Mouse (Mus musculus) forebrain, embryonic 16.5 days (tissue): ENCODE data around the gene Dip2a. TPM values are rescaled to one million over a fixed set of nuclear protein-coding genes. Genes with fewer than 3 reads are reported as not detected.

ENCODE experiments used
- ATAC-seq: fragments of 200-750 bp; cut with Nextera tagmentation; 2 replicates; pipeline ENCODE4 v1.8.0; 2017; ENCODE audit warnings: mild to moderate bottlenecking, moderate library complexity
- H3K27ac ChIP-seq: fragments of 300-500 bp; sonication (generic); 2 replicates; pipeline ENCODE4 v1.5.1; 2014; ENCODE audit warnings: low read length, control low read depth
- H3K27me3 ChIP-seq: fragments of 300-500 bp; sonication (generic); replicated peaks from 2 replicates; pipeline ENCODE4 v1.6.1; 2014; ENCODE audit warnings: low read length; ENCODE audit not compliant: control insufficient read depth, insufficient read depth
- H3K36me3 ChIP-seq: fragments of 300-500 bp; sonication (generic); 2 replicates; pipeline ENCODE4 v1.6.1; 2014; ENCODE audit not compliant: control insufficient read depth, insufficient read depth
- H3K4me1 ChIP-seq: fragments of 300-500 bp; sonication (generic); replicated peaks from 2 replicates; pipeline ENCODE4 v1.6.1; 2014; ENCODE audit warnings: low read length; ENCODE audit not compliant: control insufficient read depth, insufficient read depth
- H3K4me2 ChIP-seq: fragments of 300-500 bp; sonication (generic); 2 replicates; pipeline ENCODE4 v1.6.1; 2014; ENCODE audit warnings: mild to moderate bottlenecking, low read length, control low read depth
- H3K4me3 ChIP-seq: fragments of 300-500 bp; sonication (generic); replicated peaks from 2 replicates; pipeline ENCODE4 v1.5.1; 2014; ENCODE audit warnings: mild to moderate bottlenecking, low read length, control low read depth
- H3K9ac ChIP-seq: fragments of 300-500 bp; sonication (generic); replicated peaks from 2 replicates; pipeline ENCODE4 v1.6.1; 2014; ENCODE audit warnings: low read depth, low read length, control low read depth
- H3K9me3 ChIP-seq: fragments of 300-500 bp; sonication (generic); 2 replicates; pipeline ENCODE4 v1.6.1; 2016; ENCODE audit warnings: low read length; ENCODE audit not compliant: control insufficient read depth
- WGBS: fragments of 180-500 bp; shearing (Covaris S2); extraction: QIAGEN DNeasy Blood & Tissue Kit; methylation state at CpG from one replicate; pipeline ENCODE4 v1.1.7; 2014; 5-methylcytosine and 5-hydroxymethylcytosine counted together
- polyA plus RNA-seq: library from polyadenylated mRNA; unstranded; fragments of >200 nt; fragmentation: Nextera tagmentation; extraction: Ambion mirVana; gene quantifications from 2 replicates; pipeline ENCODE4 v1.2.1, GENCODE M21; 2015

Dip2a gene
- polyA plus RNA-seq, 1 experiment from 2014 or later = 19.6 TPM

DNA sequence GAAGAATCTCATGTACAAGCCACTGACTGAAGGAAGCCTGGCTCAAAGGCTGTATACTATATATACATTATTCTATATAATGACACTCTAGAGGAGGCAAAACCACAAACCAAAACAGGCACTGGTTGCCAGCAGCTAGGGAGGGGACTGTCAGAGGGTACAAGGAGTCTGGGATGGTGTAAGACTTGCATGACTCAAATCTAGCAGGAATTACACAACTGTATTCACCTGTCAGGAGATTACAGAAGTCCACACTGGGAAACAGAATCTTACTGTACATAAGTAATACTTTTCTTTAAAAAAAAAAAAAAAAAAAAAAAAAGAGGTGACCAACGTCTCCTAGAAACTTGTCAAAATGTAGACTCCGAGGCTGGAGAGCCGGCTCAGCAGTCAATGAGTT, 16.5 kb downstream of the Dip2a start:
- no peaks in the 10 kb centered on the region for H3K9me3 ChIP-seq
- H3K9ac ChIP-seq = no peak overlapping the region
- H3K27me3 ChIP-seq = no peaks in the 10 kb centered on the region
- no peak overlapping the region for H3K4me2 ChIP-seq
- H3K4me3 ChIP-seq = no peak overlapping the region
- 98% methylated on average over 3 of the region's 3 CpGs for WGBS
- 0 out of 2 replicates have a peak, but pooled peaks cover 3% of the 10 kb centered on the region for H3K36me3 ChIP-seq
- H3K27ac ChIP-seq = no peak overlapping the region
- ATAC-seq = no peak
- H3K4me1 ChIP-seq = no peaks in the 10 kb centered on the region

DNA sequence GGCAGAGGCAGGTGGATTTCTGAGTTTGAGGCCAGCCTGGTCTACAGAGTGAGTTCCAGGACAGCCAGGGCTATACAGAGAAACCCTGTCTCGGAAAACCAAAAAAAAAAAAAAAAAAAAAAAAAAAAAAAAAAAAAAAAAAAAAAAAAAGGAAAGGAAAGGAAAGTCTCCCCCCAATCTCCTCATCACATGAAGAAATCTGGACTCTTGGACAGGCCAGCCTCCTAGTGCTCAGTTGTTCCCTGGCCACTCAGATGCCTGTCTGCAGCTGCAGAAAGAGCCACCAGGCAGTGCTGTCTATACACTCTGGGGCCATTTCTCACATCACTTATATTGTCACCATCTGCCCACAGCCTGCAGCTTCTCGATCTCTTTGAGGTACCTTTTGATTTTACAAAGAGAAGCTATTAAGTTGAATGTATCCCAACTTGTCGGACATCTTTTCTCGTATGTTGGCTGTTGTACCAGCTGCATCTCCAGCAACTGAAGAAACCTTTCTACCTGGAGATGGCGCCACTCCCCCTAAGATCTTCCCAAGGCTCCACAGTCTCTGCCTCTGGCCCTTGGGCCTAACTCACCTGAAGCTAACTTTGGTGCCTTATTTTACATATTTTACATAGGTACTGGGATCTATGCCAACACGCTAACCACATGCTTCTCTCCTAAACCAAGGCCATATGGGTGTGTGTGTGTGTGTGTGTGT, 18.6 kb downstream of the Dip2a start:
- ATAC-seq = no peak
- Histone ChIP-seq H3K36me3 (0 out of 2 replicates have a peak, but pooled peaks cover 3% of the 10 kb centered on the region), H3K27me3 (no peaks in the 10 kb centered on the region), H3K4me1 (no peaks in the 10 kb centered on the region), H3K9me3 (no peaks in the 10 kb centered on the region), H3K27ac (no peak overlapping the region), H3K9ac (no peak overlapping the region), H3K4me2 (no peak overlapping the region), H3K4me3 (no peak overlapping the region)
- WGBS = 77% methylated on average over 5 of the region's 6 CpGs

DNA sequence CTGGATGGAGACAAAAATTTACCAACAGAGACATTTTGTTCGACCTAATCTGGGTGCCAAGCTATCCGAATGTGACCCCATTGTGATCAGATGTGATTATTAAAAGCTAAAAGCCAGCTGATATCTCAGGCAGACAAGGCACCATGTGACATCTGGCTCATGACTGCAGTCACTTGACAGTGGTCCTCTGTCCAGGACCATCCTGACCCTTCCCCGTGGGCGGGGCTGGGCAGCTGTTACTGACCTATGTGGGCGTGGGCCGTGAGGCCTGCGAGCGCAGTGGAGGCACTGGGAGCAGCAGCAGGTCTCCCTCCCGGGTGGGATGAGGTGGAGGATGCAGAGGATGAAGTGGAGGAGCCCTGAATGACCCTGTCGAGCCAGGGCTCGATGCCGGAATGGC, 27.5 kb downstream of the Dip2a start:
- no peaks in the 10 kb centered on the region for H3K4me1 ChIP-seq
- WGBS = 89% methylated on average over 12 of the region's 12 CpGs

DNA sequence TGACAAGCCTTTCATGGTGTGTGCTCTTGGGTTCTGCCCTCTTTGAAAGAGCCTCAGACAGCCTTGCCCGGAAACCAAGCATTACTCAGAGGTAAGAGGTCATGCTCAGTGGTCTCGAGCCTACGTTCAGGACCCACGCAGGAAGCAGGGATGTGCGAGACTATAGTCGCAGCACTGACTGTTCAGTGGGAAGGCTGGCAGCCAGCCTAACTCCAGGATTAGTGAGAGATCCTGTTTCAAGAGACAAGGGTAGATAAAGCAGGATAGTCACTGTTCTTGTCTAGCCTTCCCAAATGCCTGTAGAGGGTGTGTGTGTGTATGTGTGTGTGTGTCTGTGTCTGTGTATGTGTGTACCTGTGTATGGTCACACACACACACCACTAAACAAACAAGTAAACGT, 28.9 kb downstream of the Dip2a start:
- Histone ChIP-seq H3K4me3 (no peak overlapping the region), H3K9ac (no peak overlapping the region), H3K27me3 (no peaks in the 10 kb centered on the region), H3K36me3 (peaks cover 17% of the 10 kb centered on the region), H3K4me1 (no peaks in the 10 kb centered on the region), H3K27ac (no peak overlapping the region), H3K4me2 (no peak overlapping the region), H3K9me3 (no peaks in the 10 kb centered on the region)
- no peak for ATAC-seq
- WGBS = 81% methylated on average over 7 of the region's 7 CpGs

More for the DNA sequence above, 27.5 kb downstream of the Dip2a start:
- Histone ChIP-seq H3K27me3 (no peaks in the 10 kb centered on the region), H3K9me3 (no peaks in the 10 kb centered on the region), H3K9ac (no peak overlapping the region), H3K27ac (no peak overlapping the region), H3K36me3 (peaks cover 17% of the 10 kb centered on the region), H3K4me2 (no peak overlapping the region), H3K4me3 (no peak overlapping the region)
- no peak for ATAC-seq

DNA sequence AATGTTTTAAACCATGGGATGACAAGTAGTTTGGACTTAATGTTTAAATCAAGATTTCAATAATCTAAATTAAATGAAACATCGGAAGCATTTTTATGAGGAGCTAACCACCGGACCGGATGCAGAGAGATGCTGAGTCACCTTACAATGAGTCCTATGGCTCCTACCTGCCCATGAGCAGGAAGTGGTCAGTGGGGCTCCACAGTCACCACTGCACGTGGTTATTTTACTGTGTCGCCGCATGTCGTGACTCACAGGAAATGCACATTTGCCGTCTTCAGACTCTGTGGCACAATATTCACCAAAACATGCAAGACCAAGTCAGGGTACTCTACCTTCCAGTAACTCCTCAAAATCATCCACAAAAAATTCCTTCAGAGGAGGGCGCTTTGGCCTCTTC, 38.4 kb downstream of the Dip2a start:
- Histone ChIP-seq H3K36me3 (peaks cover 22% of the 10 kb centered on the region), H3K4me2 (no peak overlapping the region), H3K9me3 (no peaks in the 10 kb centered on the region), H3K27ac (no peak overlapping the region), H3K4me1 (no peaks in the 10 kb centered on the region), H3K9ac (no peak overlapping the region), H3K27me3 (no peaks in the 10 kb centered on the region), H3K4me3 (no peak overlapping the region)
- 95% methylated on average over 9 of the region's 9 CpGs for WGBS
- ATAC-seq = no peak

DNA sequence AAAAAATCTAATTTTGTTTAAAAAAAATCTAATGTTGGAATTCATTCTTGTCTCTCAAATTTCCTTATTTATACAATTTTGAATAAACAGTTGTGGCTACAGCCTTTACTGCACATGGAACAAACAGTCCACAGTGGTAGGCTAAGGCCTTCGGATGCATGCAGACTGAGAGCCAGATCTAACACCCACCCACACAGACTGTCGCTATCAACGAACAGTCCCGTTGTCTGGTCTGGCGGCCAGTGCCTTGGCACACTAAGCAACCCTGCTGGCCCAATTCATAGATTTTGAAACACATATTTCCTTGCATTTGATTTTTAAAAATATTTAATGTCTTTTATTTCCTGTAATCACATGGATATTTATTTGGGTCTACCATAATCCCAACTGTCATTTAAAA, 45.0 kb downstream of the Dip2a start:
- Histone ChIP-seq H3K4me1 (no peaks in the 10 kb centered on the region), H3K4me3 (no peak overlapping the region), H3K36me3 (peaks cover 24% of the 10 kb centered on the region), H3K27ac (no peak overlapping the region), H3K4me2 (no peak overlapping the region), H3K9ac (no peak overlapping the region), H3K27me3 (no peaks in the 10 kb centered on the region), H3K9me3 (no peaks in the 10 kb centered on the region)
- 90% methylated on average over 5 of the region's 5 CpGs for WGBS
- no peak for ATAC-seq

DNA sequence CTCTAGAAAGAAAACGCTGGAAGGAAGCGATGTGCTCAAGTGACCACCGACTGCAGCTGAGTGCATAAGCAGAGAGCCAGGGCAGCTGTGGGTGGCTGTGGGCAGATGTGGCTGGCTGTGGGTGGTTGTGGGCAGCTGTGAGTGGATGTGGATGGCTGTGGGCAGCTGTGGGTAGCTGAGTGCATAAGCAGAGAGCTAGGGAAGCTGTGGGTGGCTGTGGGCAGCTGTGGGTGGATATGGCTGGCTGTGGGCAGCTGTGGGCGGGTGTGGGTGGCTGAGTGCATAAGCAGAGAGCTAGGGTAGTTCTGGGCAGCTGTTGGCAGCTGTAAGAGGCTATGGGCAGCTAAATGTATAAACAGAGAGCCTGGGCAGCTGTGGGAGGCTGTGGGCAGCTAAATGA, 51.9 kb downstream of the Dip2a start:
- Histone ChIP-seq H3K4me3 (no peak overlapping the region), H3K27ac (no peak overlapping the region), H3K4me1 (no peaks in the 10 kb centered on the region), H3K27me3 (no peaks in the 10 kb centered on the region), H3K36me3 (peaks cover 23% of the 10 kb centered on the region), H3K4me2 (no peak overlapping the region), H3K9me3 (no peaks in the 10 kb centered on the region), H3K9ac (no peak overlapping the region)
- ATAC-seq = no peak
- 92% methylated on average over 4 of the region's 4 CpGs for WGBS

DNA sequence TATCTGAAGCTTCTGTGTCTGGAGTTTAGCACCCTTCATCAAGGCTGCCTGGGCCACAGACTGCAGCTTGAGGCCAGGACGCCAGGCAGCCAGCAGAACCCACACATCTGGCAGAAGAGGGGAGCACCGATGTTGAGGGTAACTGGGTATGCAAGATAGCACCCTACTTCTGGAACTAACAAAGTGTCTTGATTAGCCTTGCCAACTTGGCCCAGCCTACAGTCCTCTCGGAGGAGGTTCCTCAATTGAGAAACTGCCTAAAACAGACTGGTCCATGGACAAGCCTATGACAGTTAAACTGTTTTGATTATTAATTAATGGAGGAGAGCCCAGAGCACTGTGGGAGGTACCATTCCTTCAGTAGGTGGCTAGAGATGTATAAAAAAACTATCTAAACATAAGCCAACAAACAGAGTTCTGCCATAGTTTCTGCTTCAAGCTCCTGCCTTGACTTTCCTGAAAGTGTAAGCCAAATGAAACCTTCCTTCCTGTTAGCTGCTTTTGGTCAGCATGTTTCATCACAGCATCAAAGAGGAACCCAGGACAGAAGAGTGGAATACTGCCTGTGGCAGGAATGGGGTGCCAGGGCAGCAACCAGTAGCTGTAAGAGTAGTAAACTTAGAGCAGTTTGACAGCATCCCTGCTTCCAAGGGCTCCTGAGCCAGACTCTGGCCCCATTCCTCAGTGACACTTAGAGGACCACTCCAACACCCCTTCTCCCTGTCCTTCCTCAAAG, 55.0 kb downstream of the Dip2a start:
- H3K27ac ChIP-seq = no peak overlapping the region
- H3K36me3 ChIP-seq = peaks cover 26% of the 10 kb centered on the region
- 83% methylated on average over 3 of the region's 3 CpGs for WGBS
- no peaks in the 10 kb centered on the region for H3K9me3 ChIP-seq
- ATAC-seq = no peak
- H3K9ac ChIP-seq = no peak overlapping the region
- no peak overlapping the region for H3K4me2 ChIP-seq
- H3K4me1 ChIP-seq = no peaks in the 10 kb centered on the region
- H3K4me3 ChIP-seq = no peak overlapping the region
- no peaks in the 10 kb centered on the region for H3K27me3 ChIP-seq

DNA sequence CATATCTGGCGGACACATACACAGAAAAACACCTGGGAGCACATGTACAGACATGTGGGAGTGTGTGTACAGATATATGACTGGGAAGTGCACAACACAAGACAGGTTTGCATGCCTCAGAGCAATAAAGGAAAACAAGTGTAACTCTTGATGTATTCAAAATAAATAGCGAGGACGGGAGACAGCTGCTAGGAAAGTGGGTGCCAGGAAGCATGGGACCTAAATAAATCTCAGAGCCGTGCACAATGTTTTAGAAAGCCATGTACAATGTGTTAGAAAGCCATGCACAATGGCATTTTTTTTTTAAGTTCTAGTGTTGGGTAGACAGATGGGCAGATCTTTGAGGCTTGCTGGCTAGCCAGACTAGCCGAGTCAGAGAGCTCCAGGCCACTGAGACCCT, 56.0 kb downstream of the Dip2a start:
- H3K27me3 ChIP-seq = no peaks in the 10 kb centered on the region
- 88% methylated on average over 5 of the region's 5 CpGs for WGBS
- H3K4me2 ChIP-seq = no peak overlapping the region
- no peaks in the 10 kb centered on the region for H3K9me3 ChIP-seq
- peaks cover 29% of the 10 kb centered on the region for H3K36me3 ChIP-seq
- ATAC-seq = no peak
- H3K9ac ChIP-seq = no peak overlapping the region
- H3K4me3 ChIP-seq = no peak overlapping the region
- H3K27ac ChIP-seq = no peak overlapping the region
- H3K4me1 ChIP-seq = no peaks in the 10 kb centered on the region
